Mouse (Mus musculus) WW6 (cell line): ENCODE measurements at regions not wholly inside any gene's neighbourhood (a gene's known extent, or its start where the extent isn't known, plus 50 kb on each side); places are given as distances from the start of the nearest gene placed in this dataset.

Experiments
- DNase-seq: peaks from one replicate; pipeline ENCODE4 v3.0.0-alpha.2; 2013; ENCODE audit warnings: low read depth, low spot score

DNA sequence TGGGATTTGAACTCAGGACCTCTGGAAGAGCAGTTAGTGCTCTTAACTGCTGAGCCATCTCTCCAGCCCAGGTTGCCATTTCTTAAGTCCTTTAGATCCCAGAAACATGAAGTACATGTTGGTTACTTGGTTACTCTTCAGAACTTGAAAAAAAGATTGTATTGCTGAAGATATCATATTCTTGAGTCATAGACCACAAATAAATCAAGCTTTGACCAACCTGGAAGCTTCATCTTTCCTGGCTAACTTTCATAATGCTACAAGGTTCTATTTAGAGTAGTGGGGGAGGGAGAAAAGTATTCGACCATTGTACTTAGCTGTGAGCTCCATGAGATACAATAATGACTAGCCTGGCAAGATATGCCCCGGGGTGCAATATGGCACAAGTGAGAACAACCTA is 90.9 kb upstream of the Cdkn2b start:
- no peak for DNase-seq

DNA sequence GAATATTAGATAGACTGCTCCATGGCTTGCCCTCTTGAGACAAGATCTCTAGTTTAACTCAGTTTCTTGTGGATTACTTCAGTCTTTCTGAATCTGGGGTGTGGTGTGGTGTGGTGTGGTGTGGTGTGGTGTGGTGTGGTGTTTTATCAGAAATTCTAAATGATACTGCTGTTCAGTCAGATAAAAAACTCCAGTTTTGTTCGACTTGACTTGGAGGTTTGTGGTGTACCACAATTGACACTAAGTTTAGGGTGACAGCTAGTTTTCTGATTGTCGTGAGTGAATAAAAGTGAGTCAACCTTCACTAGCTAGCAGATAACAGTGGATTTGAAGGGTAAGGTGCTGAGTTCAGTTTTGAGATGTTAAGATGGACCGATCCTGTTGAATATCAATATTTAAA is 89.5 kb upstream of the Cdkn2b start:
- no peak for DNase-seq

DNA sequence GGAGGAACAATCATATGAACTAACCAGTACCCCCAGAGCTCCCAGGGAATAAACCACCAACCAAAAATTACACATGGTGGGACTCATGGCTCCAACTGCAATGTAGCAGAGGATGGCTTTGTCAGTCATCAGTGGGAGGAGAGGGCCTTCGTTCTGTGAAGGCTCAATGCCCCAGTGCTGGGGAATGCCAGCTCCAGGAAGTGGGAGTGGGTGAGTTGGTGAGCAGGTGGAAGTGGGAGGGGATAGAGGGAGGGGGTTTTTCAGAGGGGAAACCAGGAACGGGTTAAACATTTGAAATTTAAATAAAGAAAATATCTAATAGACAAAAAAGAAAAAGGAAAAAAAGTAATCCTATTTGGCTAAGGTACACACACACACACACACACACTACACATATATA is 88.4 kb upstream of the Cdkn2b start:
- no peak for DNase-seq

- DNase-seq, result no peak
Observed at GRCm38 (mm10) chr4:89396020-89396419, 85.2 kb upstream of the Cdkn2b start.

GRCm38 (mm10) chr4:89395336-89395735 is 84.5 kb upstream of the Cdkn2b start:
- DNase-seq, result no peak

DNA sequence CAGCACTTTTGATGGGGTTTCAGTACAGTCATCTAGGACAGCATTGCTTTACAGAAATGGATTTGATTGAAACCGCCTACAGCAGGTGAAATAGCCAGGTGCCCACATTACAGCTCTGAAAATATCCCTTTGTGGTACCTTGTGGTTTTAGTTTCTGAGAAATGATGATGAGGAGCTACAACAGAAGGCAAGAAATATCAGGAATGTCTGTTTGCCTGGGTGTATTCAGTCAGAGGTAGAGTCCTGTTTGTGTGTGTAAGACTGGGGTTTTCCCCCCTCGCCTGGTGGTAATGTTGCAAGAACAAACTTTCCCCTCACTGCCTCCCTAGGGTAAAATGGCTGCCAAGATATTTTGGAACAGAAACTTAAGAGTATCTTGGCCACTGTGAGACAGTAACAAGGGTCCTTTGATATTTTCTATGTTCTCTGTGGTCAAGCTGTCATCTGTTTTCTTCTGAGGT is 82.4 kb upstream of the Cdkn2b start:
- DNase-seq, result no peak

GRCm38 (mm10) chr4:89392791-89393190 is 82.0 kb upstream of the Cdkn2b start:
- DNase-seq, result no peak

DNA sequence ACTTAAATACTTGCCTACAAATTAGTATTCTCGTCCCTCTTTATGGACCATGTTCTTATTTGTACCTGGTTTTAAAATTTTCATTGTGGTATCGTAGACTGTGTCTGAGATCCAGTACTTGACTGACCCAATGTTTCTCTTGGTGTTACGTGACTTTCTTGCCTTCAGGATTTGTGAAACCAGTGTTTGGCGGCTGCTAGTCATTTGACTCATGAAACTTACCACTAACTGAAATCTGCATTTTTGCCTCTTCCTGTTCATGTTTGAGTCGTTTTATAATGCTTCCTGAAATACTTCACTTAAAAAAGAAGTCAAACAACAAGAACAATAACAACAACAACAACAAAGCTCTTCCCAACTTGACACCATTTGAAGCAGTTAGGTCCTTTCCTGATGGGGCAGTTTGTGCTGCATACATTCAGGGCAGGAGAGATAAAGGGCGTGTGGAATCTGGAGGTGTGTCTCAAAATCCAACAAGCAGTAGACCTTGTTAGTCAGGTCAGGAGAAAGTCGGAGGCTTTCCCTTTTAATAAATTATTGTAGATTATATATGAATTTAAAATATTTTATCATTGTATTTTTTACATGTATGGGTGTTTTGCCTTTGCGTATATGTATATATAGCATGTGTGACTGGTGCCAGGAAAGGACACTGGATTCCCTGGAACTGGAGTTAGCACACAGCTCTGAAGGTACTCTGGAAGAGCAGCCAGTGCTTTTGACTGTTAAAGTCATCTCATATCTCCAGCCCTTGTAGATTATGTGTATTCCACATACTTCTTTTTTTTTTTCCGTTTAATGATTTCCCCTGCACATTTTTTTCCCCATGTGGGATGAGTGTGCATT is 80.8 kb upstream of the Cdkn2b start:
- no peak for DNase-seq

- DNase-seq, result no peak
Observed at GRCm38 (mm10) chr4:89383548-89383947, 72.7 kb upstream of the Cdkn2b start.

GRCm38 (mm10) chr4:89382434-89382976 is 71.7 kb upstream of the Cdkn2b start:
- no peak for DNase-seq

GRCm38 (mm10) chr4:89381763-89382162 is 70.9 kb upstream of the Cdkn2b start:
- no peak for DNase-seq

GRCm38 (mm10) chr4:89381077-89381476 is 70.2 kb upstream of the Cdkn2b start:
- DNase-seq, result no peak

GRCm38 (mm10) chr4:89380330-89380945 is 69.6 kb upstream of the Cdkn2b start:
- DNase-seq, result no peak

- DNase-seq, result no peak
Observed at GRCm38 (mm10) chr4:89379622-89380329, 68.9 kb upstream of the Cdkn2b start.

DNA sequence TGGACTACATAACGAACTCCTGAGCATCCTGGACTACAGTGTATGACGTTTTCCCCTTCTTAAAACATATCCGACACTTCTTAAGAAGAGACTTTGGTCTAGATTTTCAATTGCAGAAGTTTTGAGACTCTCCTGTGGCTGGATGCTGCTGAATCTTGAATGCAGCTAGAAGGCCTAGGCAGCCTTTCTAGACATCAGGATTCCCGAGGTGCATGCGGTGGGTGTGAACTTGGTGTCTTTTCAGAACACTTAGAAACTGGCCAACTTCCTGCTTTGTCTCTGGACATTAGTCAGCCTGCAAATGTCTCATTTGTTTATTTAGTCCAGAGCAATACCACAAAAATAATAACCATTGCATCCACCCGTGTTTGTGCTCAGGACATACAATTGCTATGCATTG is 61.8 kb upstream of the Cdkn2b start:
- DNase-seq, result no peak

DNA sequence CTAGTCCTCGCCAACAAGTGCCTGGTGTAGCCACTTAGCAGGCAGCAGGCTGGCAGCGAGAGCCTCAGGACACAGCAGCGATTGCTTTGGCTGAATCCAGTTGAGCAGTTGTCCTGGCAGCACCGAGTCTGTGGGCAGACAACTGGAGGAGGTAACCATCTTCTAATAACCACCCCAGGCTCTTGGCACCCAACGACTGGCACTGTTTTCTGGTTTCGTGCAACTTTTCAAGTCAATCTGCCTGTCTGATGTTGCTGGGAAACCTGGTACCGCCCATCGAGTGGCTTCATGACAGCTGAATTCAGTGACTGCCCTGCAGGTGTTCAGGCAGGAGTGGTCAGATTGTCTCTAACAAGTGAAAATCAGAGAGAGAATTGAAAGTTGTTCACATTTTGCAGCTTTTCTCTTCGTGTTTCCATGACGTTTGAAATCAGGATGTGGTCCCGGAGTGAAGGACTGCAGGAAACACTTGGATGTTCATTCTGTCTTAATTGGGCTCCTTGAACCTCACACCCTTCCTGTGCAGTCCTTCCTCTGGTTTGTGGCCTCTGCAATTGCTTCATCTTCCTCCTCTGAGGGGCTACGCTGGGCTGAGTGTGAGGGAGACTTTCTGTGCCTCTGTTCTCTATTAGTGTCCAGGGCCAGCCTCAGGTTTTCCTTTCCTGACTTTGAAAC is 58.1 kb upstream of the Cdkn2b start:
- no peak for DNase-seq

- no peak for DNase-seq
Observed at GRCm38 (mm10) chr4:89366581-89367141, 55.8 kb upstream of the Cdkn2b start.

- no peak for DNase-seq
Observed at GRCm38 (mm10) chr4:89365875-89366274, 55.0 kb upstream of the Cdkn2b start.

GRCm38 (mm10) chr4:89363150-89363683 is 52.4 kb upstream of the Cdkn2b start:
- no peak for DNase-seq

DNA sequence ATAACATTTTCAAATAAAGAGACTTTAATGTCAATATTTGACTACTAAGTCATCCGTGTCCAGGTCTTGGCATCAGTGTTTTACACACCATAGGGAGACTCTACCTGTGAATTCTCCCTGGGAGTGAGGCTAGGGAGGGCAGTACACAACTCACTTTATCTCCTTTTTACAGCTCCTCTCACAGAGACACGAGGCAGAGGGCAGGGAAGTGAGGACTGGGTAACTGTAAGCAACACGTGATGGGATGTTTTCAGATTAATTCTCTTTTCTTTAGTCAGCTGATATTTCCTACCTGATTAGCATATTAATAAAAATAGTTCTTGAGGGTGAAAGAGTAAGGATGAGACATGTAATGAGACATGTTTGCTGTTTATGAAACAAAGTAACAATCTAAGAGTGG is 51.8 kb upstream of the Cdkn2b start:
- no peak for DNase-seq

- DNase-seq, result no peak
Observed at GRCm38 (mm10) chr4:89361316-89361715, 50.5 kb upstream of the Cdkn2b start.
